Mouse (Mus musculus) MEL (cell line): ENCODE measurements around the gene Pja2. TPM values are rescaled to one million over a fixed set of nuclear protein-coding genes. Genes with fewer than 3 reads are reported as not detected.

Experiments
- DNase-seq: peaks from one replicate; pipeline ENCODE4 v3.0.0; 2011; ENCODE audit warnings: low read depth, low spot score
- H3K27ac ChIP-seq: 2 replicates; pipeline ENCODE4 v1.5.1; 2012; ENCODE audit warnings: low read depth, mild to moderate bottlenecking, control low read depth, low read length, moderate library complexity; ENCODE audit not compliant: control insufficient read depth
- H3K27me3 ChIP-seq, 2 experiments: fragments of 150-350 bp in 1 of 2; sonication (generic) in 1 of 2; 2 replicates each; pipeline ENCODE4 v1.6.1; 2012; ENCODE audit warnings: low read length in 2 of 2, mild to moderate bottlenecking in 2 of 2, improper control_type of control experiment in 1 of 2, moderate library complexity in 1 of 2; ENCODE audit not compliant: insufficient read depth in 2 of 2, control insufficient read depth in 1 of 2
- H3K36me3 ChIP-seq, 2 experiments: 2 replicates each; pipeline ENCODE4 v1.6.1; 2012 to 2014; ENCODE audit warnings: low read length in 2 of 2, improper control_type of control experiment in 1 of 2, inconsistent platforms in 1 of 2, mild to moderate bottlenecking in 1 of 2; ENCODE audit not compliant: insufficient read depth in 2 of 2, control insufficient read depth in 1 of 2
- H3K4me1 ChIP-seq, 2 experiments: fragments of 150-350 bp in 1 of 2; sonication (generic) in 1 of 2; 2 replicates each; pipeline ENCODE4 v1.6.1; 2012; ENCODE audit warnings: low read length in 2 of 2, improper control_type of control experiment in 1 of 2, mild to moderate bottlenecking in 1 of 2; ENCODE audit not compliant: insufficient read depth in 2 of 2, control insufficient read depth in 1 of 2
- H3K4me3 ChIP-seq, 2 experiments: fragments of 150-350 bp in 1 of 2; sonication (generic) in 1 of 2; 2 replicates each; pipeline ENCODE4 v1.5.1; 2012; ENCODE audit warnings: low read depth in 2 of 2, low read length in 2 of 2, mild to moderate bottlenecking in 2 of 2, moderate library complexity in 2 of 2, control low read depth in 1 of 2, improper control_type of control experiment in 1 of 2; ENCODE audit not compliant: control insufficient read depth in 1 of 2, insufficient read depth in 1 of 2
- H3K79me2 ChIP-seq: 2 replicates; pipeline ENCODE4 v1.6.1; 2012; ENCODE audit warnings: mild to moderate bottlenecking, low read length, moderate library complexity; ENCODE audit not compliant: control insufficient read depth, poor library complexity, insufficient read depth
- H3K9ac ChIP-seq: 2 replicates; pipeline ENCODE4 v1.6.1; 2012; ENCODE audit warnings: low read depth, mild to moderate bottlenecking, control low read depth, low read length, moderate library complexity; ENCODE audit not compliant: control insufficient read depth, poor library complexity, severe bottlenecking
- H3K9me3 ChIP-seq: fragments of 150-350 bp; sonication (generic); replicated peaks from 2 replicates; pipeline ENCODE4 v1.6.1; 2012; ENCODE audit warnings: mild to moderate bottlenecking, low read length, improper control_type of control experiment, moderate library complexity; ENCODE audit not compliant: insufficient read depth
- CHD1 ChIP-seq: IDR thresholded peaks from 2 replicates; pipeline ENCODE4 v1.6.1; 2012; ENCODE audit warnings: low read depth, mild to moderate bottlenecking, inconsistent platforms, low read length, improper control_type of control experiment
- CHD2 ChIP-seq: IDR thresholded peaks from 2 replicates; pipeline ENCODE4 v1.6.1; 2011; ENCODE audit warnings: low read length, improper control_type of control experiment
- E2F4 ChIP-seq: IDR thresholded peaks from 2 replicates; pipeline ENCODE4 v1.6.1; 2011; ENCODE audit warnings: low read depth, low read length, improper control_type of control experiment, borderline replicate concordance
- ELF1 ChIP-seq: IDR thresholded peaks from 2 replicates; pipeline ENCODE4 v1.6.1; 2014; ENCODE audit warnings: low read depth, mild to moderate bottlenecking, inconsistent platforms, low read length, improper control_type of control experiment, moderate library complexity
- EP300 ChIP-seq, 2 experiments: IDR thresholded peaks; 2 replicates each; pipeline ENCODE4 v1.6.1; 2011; ENCODE audit warnings: improper control_type of control experiment in 2 of 2, low read length in 2 of 2, low read depth in 1 of 2, mild to moderate bottlenecking in 1 of 2
- ETS1 ChIP-seq: IDR thresholded peaks from 2 replicates; pipeline ENCODE4 v1.6.1; 2012; ENCODE audit warnings: low read depth, mild to moderate bottlenecking, inconsistent platforms, low read length, improper control_type of control experiment, moderate library complexity
- GABPA ChIP-seq: IDR thresholded peaks from 2 replicates; pipeline ENCODE4 v1.6.1; 2012; ENCODE audit warnings: low read depth, mild to moderate bottlenecking, inconsistent platforms, low read length, improper control_type of control experiment, moderate library complexity
- JUND ChIP-seq: IDR thresholded peaks from 2 replicates; pipeline ENCODE4 v1.6.1; 2011; ENCODE audit warnings: low read depth, mild to moderate bottlenecking, improper control_type of control experiment, low read length
- MAZ ChIP-seq: IDR thresholded peaks from 2 replicates; pipeline ENCODE4 v1.6.1; 2012; ENCODE audit warnings: low read depth, mild to moderate bottlenecking, inconsistent platforms, low read length, improper control_type of control experiment
- MEF2A ChIP-seq: IDR thresholded peaks from 2 replicates; pipeline ENCODE4 v1.6.1; 2014; ENCODE audit warnings: low read depth, mild to moderate bottlenecking, inconsistent platforms, low read length, improper control_type of control experiment; ENCODE audit not compliant: poor library complexity, insufficient replicate concordance, severe bottlenecking; ENCODE audit errors: extremely low read depth
- MYB ChIP-seq: IDR thresholded peaks from 2 replicates; pipeline ENCODE4 v1.6.1; 2011; ENCODE audit warnings: mild to moderate bottlenecking, low read depth, low read length, improper control_type of control experiment
- MYC ChIP-seq: IDR thresholded peaks from 2 replicates; pipeline ENCODE4 v1.6.1; 2011; ENCODE audit warnings: low read depth, mild to moderate bottlenecking, low read length, improper control_type of control experiment, moderate library complexity
- NELFE ChIP-seq: IDR thresholded peaks from 2 replicates; pipeline ENCODE4 v1.6.1; 2011; ENCODE audit warnings: low read depth, low read length, improper control_type of control experiment
- NRF1 ChIP-seq: IDR thresholded peaks from 2 replicates; pipeline ENCODE4 v1.6.1; 2014; ENCODE audit warnings: low read depth, mild to moderate bottlenecking, inconsistent platforms, low read length, improper control_type of control experiment, moderate library complexity; ENCODE audit not compliant: poor library complexity, insufficient read depth, severe bottlenecking
- POLR2A ChIP-seq, 2 experiments: IDR thresholded peaks; 2 replicates each; pipeline ENCODE4 v1.6.1; 2011 to 2012; ENCODE audit warnings: low read length in 2 of 2, mild to moderate bottlenecking in 2 of 2, control low read depth in 1 of 2, improper control_type of control experiment in 1 of 2, low read depth in 1 of 2, moderate library complexity in 1 of 2; ENCODE audit not compliant: control insufficient read depth in 1 of 2, insufficient read depth in 1 of 2, poor library complexity in 1 of 2
- RAD21 ChIP-seq: IDR thresholded peaks from 2 replicates; pipeline ENCODE4 v1.6.1; 2011; ENCODE audit warnings: mild to moderate bottlenecking, low read depth, low read length, improper control_type of control experiment
- RCOR1 ChIP-seq: IDR thresholded peaks from 2 replicates; pipeline ENCODE4 v1.6.1; 2012; ENCODE audit warnings: low read depth, mild to moderate bottlenecking, inconsistent platforms, low read length, improper control_type of control experiment
- SMC3 ChIP-seq: IDR thresholded peaks from 2 replicates; pipeline ENCODE4 v1.6.1; 2011; ENCODE audit warnings: low read depth, low read length, improper control_type of control experiment
- TBP ChIP-seq: IDR thresholded peaks from 2 replicates; pipeline ENCODE4 v1.8.0; 2011; ENCODE audit warnings: low read depth, low read length, improper control_type of control experiment
- TCF12 ChIP-seq: IDR thresholded peaks from 2 replicates; pipeline ENCODE4 v1.6.1; 2014; ENCODE audit warnings: low read depth, mild to moderate bottlenecking, inconsistent platforms, low read length, improper control_type of control experiment, moderate library complexity
- UBTF ChIP-seq: IDR thresholded peaks from 2 replicates; pipeline ENCODE4 v1.6.1; 2012; ENCODE audit warnings: low read depth, mild to moderate bottlenecking, inconsistent platforms, low read length, improper control_type of control experiment, moderate library complexity, borderline replicate concordance; ENCODE audit not compliant: insufficient read depth
- ZC3H11A ChIP-seq: IDR thresholded peaks from 2 replicates; pipeline ENCODE4 v1.6.1; 2012; ENCODE audit warnings: low read depth, mild to moderate bottlenecking, inconsistent platforms, low read length, improper control_type of control experiment
- ZMIZ1 ChIP-seq: IDR thresholded peaks from 2 replicates; pipeline ENCODE4 v1.6.1; 2012; ENCODE audit warnings: low read depth, mild to moderate bottlenecking, inconsistent platforms, low read length, improper control_type of control experiment, moderate library complexity
- ZNF384 ChIP-seq: IDR thresholded peaks from 2 replicates; pipeline ENCODE4 v1.6.1; 2012; ENCODE audit warnings: low read depth, mild to moderate bottlenecking, inconsistent platforms, low read length, improper control_type of control experiment
- polyA plus RNA-seq, 2 experiments: library from polyadenylated mRNA; stranded (reverse) in 1 of 2; unstranded in 1 of 2; fragments of >175 nt in 1 of 2; fragments of >200 nt in 1 of 2; gene quantifications; 2 replicates each; pipeline versions ENCODE4 v1.2.1 to v1.2.4; 2012; ENCODE audit warnings: low replicate concordance in 2 of 2, low read depth in 1 of 2; ENCODE audit not compliant: insufficient read length in 2 of 2, insufficient read depth in 1 of 2, missing spikeins in 1 of 2
- total RNA-seq: library from RNA; depleted of rRNA; stranded (reverse); fragments of 300-350 nt; gene quantifications from 2 replicates; pipeline ENCODE4 v1.2.3, GENCODE M21; 2012

Gene Pja2
- total and polyA plus RNA-seq, 3 experiments: 8.1 to 17.3 TPM; not detected in 1

GRCm38 (mm10) chr17:64337220-64337619 lies 5.5 kb upstream of the Pja2 start:
- no peak overlapping the region for H3K9ac ChIP-seq
- peaks cover 0 to 9% of the 10 kb centered on the region in 2 experiments; a peak in 2 of 4 replicates for H3K36me3 ChIP-seq
- no peak overlapping the region for H3K27ac ChIP-seq
- peaks cover 1% of the 10 kb centered on the region; the same call in 1 of the 2 replicates for H3K79me2 ChIP-seq
- no peaks in the 10 kb centered on the region for H3K9me3 ChIP-seq
- no peaks in the 10 kb centered on the region for H3K27me3 ChIP-seq
- no peak for TF ChIP-seq NELFE
- no peak for TF ChIP-seq TBP
- no peak for TF ChIP-seq E2F4
- TF ChIP-seq MAZ: no peak
- TF ChIP-seq MYB: no peak
- TF ChIP-seq ELF1: no peak
- TF ChIP-seq ETS1: no peak
- no peak for TF ChIP-seq RAD21
- no peak for TF ChIP-seq NRF1
- TF ChIP-seq CHD2: no peak
- TF ChIP-seq CHD1: no peak
- TF ChIP-seq JUND: no peak
- no peak for TF ChIP-seq ZMIZ1
- no peak for TF ChIP-seq RCOR1
- no peak for TF ChIP-seq EP300 (IDR thresholded peaks at IDR 0.05; ENCODE audit: low read depth in 1 of 2, low read length in 2 of 2)
- no peak for TF ChIP-seq POLR2A (IDR thresholded peaks at IDR 0.05; ENCODE audit: control insufficient read depth in 1 of 2, insufficient read depth in 1 of 2, low read depth in 1 of 2, low read length in 2 of 2, poor library complexity in 1 of 2)
- TF ChIP-seq ZC3H11A: no peak
- TF ChIP-seq MEF2A: no peak
- TF ChIP-seq UBTF: no peak
- no peak for TF ChIP-seq SMC3
- DNase-seq: no peak
- H3K4me1 ChIP-seq: peaks cover 0 to 4% of the 10 kb centered on the region in 2 experiments; a peak in 1 of 4 replicates
- no peak overlapping the region for H3K4me3 ChIP-seq

GRCm38 (mm10) chr17:64333956-64334355 lies 2.2 kb upstream of the Pja2 start:
- TF ChIP-seq UBTF: no peak
- TF ChIP-seq GABPA: no peak
- no peak for TF ChIP-seq CHD2
- TF ChIP-seq ZMIZ1: no peak
- no peak for TF ChIP-seq NRF1
- no peak for TF ChIP-seq RCOR1
- no peak for TF ChIP-seq SMC3
- TF ChIP-seq MYC: no peak
- no peak for TF ChIP-seq NELFE
- TF ChIP-seq TCF12: no peak
- TF ChIP-seq MYB: no peak
- no peak for TF ChIP-seq MAZ
- TF ChIP-seq MEF2A: no peak
- no peak for TF ChIP-seq POLR2A (IDR thresholded peaks at IDR 0.05; ENCODE audit: control insufficient read depth in 1 of 2, insufficient read depth in 1 of 2, low read depth in 1 of 2, low read length in 2 of 2, poor library complexity in 1 of 2)
- TF ChIP-seq EP300 (IDR thresholded peaks at IDR 0.05; ENCODE audit: low read depth in 1 of 2, low read length in 2 of 2): no peak
- no peak for TF ChIP-seq ZNF384
- no peaks in the 10 kb centered on the region for H3K27me3 ChIP-seq
- no peak overlapping the region for H3K9ac ChIP-seq
- no peak overlapping the region for H3K27ac ChIP-seq
- no peak for DNase-seq
- no peak overlapping the region for H3K4me3 ChIP-seq
- H3K79me2 ChIP-seq: peaks cover 10% of the 10 kb centered on the region
- H3K4me1 ChIP-seq: peaks cover 2 to 5% of the 10 kb centered on the region in 2 experiments; a peak in 3 of 4 replicates
- no peaks in the 10 kb centered on the region for H3K9me3 ChIP-seq
- peaks cover 0 to 12% of the 10 kb centered on the region in 2 experiments; a peak in 2 of 4 replicates for H3K36me3 ChIP-seq
